Mouse (Mus musculus): ENCODE results near the gene a.

- no peak for TF ChIP-seq POLR2A (IDR thresholded peaks at IDR 0.05; ENCODE audit: insufficient read depth, low read depth, low read length)
- no peak for TF ChIP-seq CTCF (IDR thresholded peaks at IDR 0.05; ENCODE audit: insufficient read depth, low read depth, low read length)
These were observed 25.9 kb downstream of the a start for GRCm38 (mm10) chr2:154817089-154817488.
